Mouse (Mus musculus): ENCODE results near the gene Eps8l2.

- TF ChIP-seq CTCF (IDR thresholded peaks at IDR 0.05; ENCODE audit: low read depth) (no peak), EP300 (IDR thresholded peaks at IDR 0.05; ENCODE audit: low read depth) (no peak)
These were observed 34.1 kb upstream of the Eps8l2 start for GRCm38 (mm10) chr7:141304537-141304936.
